Mouse (Mus musculus): ENCODE data around the gene Galc.
A peak's percentile ranks its signal among the peaks of the same experiment; 100 is the strongest.

Galc gene

DNA sequence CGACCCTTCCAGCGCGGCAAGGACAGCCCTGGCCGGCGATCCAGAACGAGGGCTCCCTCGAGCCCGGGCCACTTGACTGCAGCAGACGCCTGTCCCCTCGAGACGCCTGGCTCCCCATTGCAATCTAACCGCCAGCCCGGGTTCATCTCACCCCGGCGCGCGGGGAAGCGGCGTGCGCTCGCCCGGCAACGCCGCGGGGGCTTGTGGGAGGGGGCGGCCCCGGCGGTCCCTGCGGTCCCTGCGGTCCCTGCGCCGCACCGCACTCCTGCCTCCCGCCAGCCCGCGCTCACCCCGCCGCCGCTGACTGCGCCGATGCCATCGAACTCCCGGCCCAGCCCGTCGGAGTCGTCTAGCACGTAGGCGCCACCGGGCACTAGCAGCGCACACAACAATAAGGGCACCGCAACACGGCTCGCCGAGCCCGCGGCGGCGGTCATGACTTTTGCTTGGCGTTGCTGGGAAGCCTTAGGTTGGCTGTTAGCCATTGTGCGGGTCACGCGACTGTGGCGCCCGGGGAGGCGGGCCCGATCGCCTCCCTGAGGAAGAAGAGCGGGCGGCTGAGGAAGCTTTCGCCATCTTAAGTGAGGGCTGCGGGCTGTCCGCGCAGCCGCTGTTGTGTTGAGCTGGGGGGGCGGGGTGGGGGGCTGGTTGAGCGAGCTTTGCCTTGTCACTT, at the start of gene Galc:
Gene Galc (minus strand): TSS at position 615 of the 673 bp plus-strand sequence.
- peak; percentile 89 for DNase-seq

DNA sequence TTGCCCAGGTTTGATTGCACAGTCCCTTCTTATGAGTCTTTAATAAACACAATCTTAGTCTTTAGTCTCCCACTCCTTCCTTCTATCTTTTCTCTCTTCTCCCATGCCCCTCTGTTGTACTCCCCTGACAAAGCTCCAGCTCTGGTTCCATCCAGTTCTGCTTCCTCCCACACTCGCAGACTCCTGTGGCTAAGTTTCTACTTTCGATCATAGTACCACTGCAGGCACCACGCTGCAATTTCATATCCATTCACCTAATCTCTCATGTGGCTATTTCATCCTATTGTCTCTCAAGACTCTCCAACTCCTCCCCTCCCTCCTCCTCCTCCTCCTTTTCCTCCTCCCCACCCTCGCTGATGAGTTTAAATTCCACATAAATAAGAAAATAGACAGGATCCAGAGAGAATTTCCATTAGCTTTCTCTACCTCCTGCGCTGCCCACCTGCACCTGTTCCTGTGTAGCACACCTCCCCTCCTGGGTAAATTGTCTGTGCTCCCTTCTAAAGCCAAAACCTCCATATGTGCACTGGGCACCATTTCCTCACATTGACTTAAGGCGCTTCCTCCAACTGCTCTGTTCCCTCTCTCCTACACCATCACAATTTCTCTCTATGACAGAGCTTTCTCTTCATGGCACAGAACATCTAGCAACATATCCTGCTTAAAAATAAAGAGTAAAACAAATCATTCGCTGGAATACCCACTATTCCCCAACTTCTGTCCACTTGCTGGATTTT, 48.1 kb upstream of the Galc start:
- DNase-seq: peak; percentile 72

DNA sequence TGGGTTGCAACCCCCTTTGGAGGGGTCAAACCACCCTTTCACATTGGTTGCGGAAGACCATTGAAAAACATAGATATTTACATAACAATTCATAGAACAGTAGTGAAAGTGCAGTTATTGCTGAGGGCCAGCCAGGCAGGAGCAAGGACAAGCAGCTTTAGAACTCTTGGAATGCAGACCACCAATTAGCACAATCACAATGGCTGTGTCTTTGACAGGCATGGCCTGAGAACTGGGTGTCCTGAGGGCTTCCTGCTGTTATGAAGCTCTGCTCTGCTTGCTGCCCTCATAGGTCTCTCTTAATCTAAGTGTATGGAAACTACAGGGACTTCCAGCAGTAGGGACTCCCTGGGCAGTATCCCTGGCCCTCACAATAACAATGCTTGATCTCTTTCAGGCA, 43.8 kb upstream of the Galc start:
- DNase-seq: no peak

DNA sequence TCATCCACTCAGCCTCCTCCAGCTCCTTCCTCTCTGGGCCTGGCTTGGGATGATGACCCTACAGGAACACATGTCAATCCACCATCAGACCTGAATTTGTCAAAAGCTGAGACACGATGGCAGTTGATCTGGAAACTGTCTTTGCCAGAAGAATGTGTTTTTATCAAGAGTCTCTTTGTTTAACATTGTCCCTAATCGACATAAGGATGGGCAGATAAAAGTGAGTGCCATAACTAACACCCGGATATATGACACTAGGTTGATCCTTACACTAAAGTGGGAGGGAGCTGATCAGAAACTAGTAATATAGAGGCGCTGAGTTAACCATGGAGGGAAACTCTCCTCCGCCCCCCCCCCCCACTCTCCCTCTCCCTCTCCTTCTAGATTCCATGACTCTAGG, 42.7 kb upstream of the Galc start:
- DNase-seq: no peak

DNA sequence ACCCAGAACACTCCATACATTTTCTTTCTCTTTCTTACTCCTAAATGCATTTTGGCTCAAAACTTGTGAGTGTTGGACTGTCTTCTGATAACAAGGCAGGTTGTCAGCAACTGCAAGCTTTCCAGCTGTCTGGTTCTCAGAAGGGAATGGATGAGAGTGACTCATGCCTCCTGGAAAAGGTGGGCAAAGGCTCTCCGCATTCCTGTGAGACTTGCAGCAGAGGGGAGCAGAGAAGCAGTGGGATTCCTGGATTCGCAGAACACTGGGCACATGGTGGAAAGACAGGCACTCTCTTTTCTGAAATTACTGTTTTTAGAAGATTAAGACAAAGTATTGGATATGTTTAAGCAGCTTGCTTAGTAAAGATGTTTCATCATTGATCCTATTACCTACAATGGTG, 35.0 kb upstream of the Galc start:
- no peak for DNase-seq

DNA sequence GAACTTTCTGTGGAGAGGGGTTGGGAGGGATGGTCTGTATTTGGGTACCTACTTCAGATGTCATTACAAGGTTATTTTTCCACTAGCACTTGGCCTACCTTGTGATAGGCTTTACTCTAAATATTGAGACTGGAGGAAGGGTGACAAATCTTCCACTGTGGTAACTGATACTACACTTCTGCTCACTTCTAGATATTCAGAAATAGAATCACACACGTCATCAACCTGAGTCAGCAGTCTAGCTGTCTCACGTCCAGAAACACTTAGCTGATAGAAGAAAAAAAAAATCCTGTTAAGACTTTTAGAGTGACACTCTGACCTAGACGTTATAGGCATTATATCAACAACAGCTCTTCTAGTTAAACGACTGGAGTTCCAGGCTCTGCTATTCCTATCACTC, 33.0 kb upstream of the Galc start:
- no peak for DNase-seq

DNA sequence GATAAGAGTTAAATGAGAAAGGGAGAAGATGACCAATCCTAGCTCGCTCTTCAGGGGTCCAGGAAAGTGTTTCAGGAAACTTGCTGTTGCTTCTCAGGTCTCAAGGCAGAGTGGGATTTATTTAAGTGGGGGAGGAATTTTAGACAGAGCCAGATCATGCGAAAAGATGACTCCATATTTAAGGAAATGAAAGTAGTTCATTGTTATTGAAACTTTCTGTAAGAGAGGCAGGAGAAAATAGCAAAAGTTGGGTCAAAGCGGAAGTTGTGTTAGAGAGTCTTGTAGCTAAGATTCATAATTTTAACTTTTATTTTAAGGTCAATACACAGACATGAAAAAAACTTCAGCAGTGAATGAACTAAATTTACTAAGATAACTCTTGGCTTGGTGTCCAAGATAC, 31.2 kb upstream of the Galc start:
- DNase-seq: no peak

DNA sequence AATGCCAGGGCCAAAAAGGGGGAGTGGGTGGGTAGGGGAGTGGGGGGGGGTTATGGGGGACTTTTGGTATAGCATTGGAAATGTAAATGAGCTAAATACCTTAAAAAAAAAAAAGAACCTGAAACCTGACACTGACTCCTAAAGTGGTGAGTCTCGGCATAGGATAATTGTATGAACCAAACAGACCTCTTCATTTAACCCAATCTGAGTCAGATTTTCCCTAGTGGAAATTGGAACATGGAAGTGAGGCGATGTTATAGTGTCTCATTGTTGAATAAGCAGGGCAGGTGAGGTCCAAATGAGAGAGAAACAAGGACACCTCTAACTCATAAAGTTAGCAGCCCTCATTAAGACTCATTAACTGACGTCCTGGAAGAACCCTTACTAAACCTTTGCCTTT, 25.2 kb upstream of the Galc start:
- no peak for DNase-seq

DNA sequence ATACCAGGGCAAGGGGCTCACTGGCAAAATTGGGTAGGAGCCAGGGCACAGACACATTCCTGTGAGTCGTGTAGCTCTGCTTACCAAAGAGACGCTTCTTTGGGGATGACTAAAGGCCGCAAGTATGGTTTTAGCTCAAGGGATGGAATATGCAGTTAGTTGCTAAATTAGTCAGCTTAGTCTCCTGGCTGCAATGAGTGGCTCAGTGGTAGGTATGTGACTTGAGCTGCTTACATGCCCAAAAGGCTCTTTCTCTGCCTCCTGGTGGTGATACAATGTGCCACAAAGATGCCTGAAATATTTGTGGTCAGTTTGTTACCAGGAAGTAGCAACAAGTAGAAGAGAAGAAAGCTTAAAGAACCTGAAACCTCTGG, 24.2 kb upstream of the Galc start:
- DNase-seq: no peak

DNA sequence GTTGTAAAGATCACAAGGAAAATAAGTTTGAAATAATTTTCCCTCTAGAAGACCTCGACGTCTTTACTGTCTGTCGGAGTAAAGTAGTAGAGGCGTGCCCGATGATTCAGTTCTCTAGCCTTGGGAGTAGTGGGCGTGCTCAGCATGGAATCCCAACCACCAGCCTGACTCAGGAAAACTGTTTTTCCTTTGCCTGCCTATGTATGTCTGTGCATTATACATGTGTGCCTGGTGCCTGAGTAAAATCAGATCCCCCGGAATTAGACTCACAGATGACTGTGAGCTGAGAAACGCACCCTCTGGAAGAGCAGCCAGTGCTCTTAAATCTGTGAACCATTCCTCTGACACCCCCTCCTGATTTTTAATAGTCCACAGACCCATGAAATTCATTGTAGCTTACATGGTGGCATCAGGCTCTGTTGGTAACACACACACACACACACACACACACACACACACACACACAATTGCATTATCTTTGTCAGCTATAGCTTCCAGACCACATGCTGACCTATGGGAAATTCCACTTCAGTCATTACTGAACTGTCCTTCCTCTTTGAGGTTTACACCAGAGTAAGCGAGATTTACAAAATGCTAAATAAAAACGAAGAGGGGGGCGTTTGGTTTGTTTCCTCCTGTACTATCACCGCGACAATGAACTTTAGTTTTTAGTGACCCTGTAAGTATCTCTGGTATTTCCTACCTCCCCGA, 23.7 kb upstream of the Galc start:
- DNase-seq: no peak

DNA sequence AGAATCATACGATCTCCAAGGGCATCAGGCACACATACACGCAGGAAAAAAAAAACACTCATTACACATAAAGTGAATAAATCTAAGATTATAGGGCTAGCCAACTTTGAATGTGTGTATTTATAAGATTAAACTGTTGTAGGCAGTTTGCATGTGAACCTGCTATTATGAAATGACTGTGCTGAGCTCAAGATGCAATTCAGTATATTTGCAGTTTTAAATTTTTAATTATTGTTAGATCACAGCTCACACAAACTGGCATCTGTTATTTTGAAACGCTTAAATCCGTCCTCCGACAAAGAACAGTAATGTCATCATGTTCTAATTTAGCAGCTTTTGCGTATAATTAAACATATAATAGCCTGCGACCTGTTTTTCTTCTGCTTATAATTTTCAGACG, 21.7 kb upstream of the Galc start:
- DNase-seq: no peak

DNA sequence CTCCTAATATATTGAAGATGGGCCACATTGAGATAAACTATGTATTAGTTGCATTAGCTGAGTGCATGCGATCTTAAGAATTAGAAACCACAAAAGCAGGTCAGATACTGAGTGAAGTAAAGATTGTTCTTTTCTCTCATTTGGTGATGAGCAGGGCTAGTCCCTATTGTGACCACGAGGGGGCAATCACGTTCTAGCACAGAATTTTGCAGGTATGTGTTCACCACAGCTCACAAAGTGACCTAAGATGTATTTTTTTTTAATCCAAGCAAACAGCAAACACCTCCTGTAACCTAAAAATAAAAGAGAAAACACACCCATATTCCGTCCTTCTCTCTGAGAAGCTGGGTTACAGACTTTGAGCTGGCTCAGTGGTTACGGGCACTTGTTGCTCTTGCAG, 21.3 kb upstream of the Galc start:
- peak; percentile 71 for DNase-seq

DNA sequence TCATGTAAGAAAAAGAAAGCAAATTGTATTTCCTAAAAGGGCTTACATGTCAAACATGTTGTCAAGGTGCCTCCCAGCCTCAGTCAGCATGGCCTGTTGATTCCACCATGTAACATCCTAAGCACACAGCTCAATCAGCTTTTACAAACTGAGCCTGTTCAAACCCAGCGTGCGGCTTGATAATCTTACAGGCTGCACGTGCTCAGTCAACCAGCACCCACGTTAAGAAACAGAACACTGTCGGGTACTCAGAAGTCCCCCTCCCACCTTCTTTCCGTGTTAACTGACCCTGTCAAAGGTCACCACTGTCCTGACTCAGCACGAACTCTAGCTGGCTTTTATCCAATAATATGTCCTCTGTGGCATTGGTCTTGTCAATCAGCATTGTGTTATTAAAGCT, 13.2 kb upstream of the Galc start:
- DNase-seq: no peak

DNA sequence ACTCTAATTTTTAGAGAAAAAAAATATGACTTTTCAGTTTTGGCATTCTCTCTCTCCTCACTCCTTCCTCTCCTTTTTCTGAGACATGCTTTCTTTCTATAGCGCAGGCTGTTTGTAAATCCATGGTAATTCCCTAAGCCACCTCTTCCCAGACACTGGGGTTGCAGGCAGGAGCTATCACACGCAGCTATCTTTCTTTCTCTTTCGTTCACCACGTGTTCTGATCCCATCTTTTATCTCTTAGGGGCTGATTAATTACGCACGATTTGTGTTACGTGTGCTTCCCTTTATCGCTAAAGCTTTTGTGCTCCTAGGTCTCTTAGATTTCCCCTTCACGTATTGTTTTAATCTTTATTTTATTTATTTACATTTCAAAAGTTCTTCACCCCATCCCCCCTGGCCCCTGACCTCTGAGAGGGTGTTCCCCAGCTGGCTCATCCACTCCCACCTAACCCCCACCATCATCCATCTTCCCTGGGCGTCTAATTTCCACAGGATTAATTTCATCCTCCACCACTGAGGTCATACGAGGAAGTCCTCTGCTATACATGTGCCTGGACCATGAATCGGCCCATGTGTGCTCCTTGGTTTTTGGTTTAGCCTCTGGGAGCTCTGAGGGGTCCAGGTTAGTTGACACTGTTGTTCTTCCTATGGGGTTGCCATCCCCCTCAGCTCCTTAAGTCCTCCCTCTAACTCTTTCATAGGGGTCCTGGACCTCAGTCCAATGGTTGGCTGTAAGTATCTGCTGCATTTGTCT, 11.7 kb upstream of the Galc start:
- DNase-seq: no peak

DNA sequence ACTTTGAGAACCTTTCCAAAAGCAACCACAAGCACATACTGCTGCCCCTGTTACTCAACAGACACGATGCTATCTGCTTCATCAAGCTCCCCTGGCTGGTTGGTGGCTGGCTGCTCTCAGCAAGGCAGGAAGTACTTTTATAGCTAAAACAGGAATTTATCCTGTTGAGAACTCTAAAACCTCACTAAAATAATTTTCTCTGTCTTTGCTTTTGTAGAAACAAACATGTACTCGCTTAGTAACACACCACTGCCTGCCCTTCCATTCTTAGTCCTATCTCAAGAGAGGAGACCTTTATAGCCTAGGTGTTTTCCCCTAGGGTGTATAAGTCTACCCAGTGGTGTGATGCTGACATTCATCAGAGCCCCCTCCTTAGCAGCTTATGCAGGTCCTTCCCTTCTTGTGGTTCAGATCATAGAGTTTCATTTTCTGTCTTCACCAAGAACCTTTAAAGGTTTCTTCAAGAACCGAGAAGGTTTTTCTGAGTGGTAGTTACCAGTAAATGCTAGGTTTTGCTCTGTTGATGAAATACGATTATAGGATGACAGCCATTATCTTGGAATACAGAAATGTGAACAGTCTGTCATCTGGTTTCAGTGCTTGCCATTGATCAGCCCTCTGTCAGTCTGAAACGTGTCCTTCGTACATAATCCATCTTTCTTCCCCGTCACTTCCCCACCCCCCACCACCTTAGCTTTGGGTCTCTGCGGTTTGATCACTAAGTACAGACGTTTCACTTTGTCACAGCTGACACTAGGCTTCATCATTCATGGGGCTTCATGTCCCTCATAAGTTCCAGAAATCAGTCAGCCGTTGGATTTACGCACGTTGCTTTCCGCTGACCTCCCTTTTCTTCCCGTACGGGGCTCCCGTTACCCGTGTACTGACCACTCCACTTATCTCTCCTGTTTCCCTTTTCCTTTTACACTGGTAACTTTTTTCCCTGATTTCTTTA, 10.8 kb upstream of the Galc start:
- no peak for DNase-seq

DNA sequence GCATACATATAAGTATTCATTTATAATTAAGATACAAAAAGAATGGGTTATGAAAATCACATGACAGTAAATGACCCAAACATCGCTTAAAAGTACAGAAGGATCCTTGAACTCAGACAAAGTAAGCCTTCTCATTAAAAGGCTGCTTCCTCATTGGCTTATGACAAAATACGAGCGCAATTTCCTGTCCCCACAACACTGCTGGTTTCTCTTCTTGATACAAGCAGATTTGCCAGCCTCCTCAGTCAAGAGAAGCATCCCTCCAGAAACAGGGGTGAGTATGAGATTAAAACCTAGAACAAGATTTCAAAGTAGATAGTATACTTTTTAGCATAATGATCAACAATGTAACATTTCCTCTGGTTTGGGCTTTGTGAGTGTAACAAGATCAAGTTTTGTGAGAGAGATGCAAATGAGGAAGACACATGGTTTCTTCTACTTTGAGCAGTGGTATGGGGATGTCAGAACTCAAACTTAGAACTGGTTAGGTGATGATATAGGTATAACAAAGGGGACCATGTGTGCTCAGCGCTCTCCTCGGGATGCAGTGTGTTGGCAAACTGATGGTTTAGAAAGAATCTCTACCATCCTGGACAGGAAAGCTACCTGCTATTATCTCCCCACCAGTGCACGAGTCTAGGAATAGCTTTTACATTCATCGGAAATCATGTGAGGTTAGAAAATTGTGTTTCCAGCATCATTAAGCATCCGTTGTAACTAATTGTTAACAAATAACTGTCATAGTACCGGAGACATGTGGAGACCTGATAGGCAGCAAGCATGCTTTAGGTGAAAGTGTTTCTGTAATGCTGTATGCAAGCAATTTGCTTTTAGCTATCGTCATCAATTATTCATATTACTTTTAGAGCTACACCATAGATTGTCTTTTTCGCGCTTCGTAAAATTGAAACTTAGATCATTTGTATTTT, 9.4 kb upstream of the Galc start, which contains the start of gene Gpr65:
Gene Gpr65 (plus strand): TSS at position 195 of the 929 bp plus-strand sequence.
- no peak for DNase-seq

DNA sequence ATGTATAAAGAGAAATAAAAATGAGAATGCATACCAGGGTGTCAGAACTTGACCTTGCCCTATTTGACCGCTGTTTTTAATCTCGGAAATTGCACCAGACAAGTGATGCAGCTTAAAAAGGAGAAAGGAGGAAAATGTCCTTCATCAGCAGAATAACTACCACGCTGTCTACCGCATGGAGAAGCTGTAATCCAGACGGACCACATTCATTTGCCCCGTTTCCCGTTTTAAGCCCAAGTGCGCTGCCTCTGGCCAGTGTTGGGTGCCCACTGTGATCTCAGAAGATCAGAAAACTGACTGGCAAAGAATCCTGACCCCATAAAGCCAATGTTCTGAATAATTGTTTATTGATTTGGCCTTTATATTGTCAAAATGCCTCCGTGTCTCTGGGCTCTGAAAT, 6.4 kb upstream of the Galc start:
- no peak for DNase-seq

DNA sequence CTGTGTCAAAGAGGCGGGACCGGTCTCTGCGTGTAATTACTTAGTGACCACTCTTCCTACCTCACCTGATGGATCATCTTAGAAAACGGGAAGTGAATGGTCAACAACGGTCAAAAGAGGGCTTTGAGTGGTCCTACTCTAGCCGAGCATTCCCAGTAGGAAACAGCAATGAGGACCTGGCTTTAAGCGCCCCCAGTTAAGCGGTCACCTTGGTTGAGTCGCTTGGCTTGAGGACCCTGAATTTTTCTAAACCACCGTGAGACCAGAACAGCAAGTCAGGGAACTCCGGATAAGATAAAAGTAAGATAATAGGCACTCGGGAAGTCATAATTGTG, 226 bp upstream of the Galc start:
- no peak for DNase-seq

DNA sequence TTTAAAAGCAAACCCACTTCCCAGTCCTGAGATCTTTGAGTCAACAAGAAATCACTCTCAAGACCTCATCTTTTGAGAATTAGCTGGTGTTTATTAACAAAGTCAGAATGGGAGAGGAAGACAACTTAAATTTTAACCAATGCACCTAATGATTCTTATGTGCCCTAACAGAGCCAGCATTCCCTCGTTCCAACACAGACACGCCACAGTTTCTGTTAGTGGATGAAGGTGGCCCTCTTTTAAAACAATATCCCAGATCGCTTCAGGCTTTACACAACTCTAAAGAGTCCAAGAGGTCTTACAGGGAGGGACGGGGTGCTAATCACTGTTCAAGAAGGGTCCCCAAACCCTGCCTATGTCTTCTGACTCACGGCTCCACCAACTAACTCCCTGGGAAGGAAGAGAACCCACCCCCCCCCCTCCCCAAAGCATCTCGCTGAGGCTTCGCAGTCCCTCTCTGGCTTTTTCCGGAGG, 851 bp downstream of the Galc start:
- DNase-seq: no peak

DNA sequence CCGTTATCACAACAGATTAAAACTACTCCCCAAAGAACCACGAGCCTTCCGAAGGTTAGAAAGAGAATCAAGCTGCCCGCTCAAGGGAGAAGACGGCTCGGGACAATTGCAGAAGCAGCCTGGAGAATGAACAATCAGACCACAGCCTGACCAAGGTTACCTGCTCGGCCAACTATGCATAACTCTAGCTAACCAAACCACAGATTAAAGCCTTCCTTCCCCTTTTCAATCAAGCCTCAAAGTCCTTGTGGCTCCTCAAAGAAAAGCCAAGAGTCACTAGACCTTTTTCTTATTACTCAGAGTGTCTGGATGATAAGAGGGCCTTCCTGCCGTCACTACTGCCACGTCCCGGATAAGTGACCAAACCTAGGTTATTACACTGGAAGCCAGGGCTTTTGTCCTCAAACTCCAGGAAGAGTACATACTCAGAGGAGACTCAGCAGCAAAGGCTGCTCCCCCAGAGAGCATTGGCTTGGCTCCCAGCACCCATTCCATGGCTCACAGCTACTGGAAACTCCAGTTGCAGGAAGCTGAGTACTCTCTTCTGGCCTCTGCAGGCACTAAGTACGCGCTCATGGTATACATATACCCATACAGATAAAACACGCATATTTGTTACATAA, 3.8 kb downstream of the Galc start:
- no peak for DNase-seq

DNA sequence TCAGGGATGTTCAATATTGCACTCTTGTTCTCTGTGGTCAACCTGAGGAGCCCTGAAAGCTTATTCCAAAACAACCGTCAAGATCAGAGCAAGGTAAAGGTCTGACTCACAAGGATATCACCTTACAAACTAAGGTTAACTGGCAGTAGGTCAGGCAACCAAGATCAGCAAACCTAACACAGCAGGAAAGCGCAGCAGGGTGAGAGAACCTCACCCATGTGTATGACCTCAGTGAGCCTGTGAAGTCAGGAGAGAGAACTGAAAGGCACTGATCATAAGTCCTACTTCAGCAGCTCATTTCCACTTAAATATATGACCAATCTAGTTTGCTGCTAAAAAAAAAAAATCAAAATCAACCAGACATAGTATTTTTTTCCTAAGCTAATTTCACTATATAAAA, 6.8 kb downstream of the Galc start:
- DNase-seq: no peak

Measured in cerebellum, adult 11 months (tissue).